Mouse (Mus musculus) telencephalon, adult 2 months (tissue): ENCODE data around the gene Glp1r.

Source experiments
- DNase-seq: peaks from one replicate; pipeline ENCODE4 v3.0.0-alpha.2; 2011; ENCODE audit warnings: low read depth, low spot score

Gene Glp1r

GRCm38 (mm10) chr17:30901627-30902026, at the start of gene Glp1r:
Gene Glp1r, plus strand, starts transcription at chr17:30901817.
- DNase-seq: no peak

- no peak for DNase-seq
These were observed 49.3 kb upstream of the Glp1r start for GRCm38 (mm10) chr17:30852345-30852744.

- no peak for DNase-seq
These were observed 44.3 kb upstream of the Glp1r start for GRCm38 (mm10) chr17:30857347-30857746.

- DNase-seq: no peak
These were observed 42.9 kb upstream of the Glp1r start for GRCm38 (mm10) chr17:30858586-30859259.

GRCm38 (mm10) chr17:30859989-30860585, 41.5 kb upstream of the Glp1r start:
- DNase-seq: no peak

GRCm38 (mm10) chr17:30860606-30861005, 41.0 kb upstream of the Glp1r start:
- DNase-seq: no peak

- DNase-seq: no peak
These were observed 35.3 kb upstream of the Glp1r start for GRCm38 (mm10) chr17:30866281-30866680.

GRCm38 (mm10) chr17:30866966-30867365, 34.7 kb upstream of the Glp1r start:
- DNase-seq: no peak

GRCm38 (mm10) chr17:30871040-30871439, 30.6 kb upstream of the Glp1r start:
- no peak for DNase-seq

GRCm38 (mm10) chr17:30874276-30874675, 27.3 kb upstream of the Glp1r start:
- no peak for DNase-seq

- DNase-seq: no peak
These were observed 24.2 kb upstream of the Glp1r start for GRCm38 (mm10) chr17:30877456-30877855.

- no peak for DNase-seq
These were observed 23.0 kb upstream of the Glp1r start for GRCm38 (mm10) chr17:30878626-30879025.

GRCm38 (mm10) chr17:30880391-30880790, 21.2 kb upstream of the Glp1r start:
- DNase-seq: no peak

GRCm38 (mm10) chr17:30881001-30881400, 20.6 kb upstream of the Glp1r start:
- no peak for DNase-seq

GRCm38 (mm10) chr17:30882206-30882605, 19.4 kb upstream of the Glp1r start:
- no peak for DNase-seq

- DNase-seq: no peak
These were observed 18.1 kb upstream of the Glp1r start for GRCm38 (mm10) chr17:30883534-30883933.

GRCm38 (mm10) chr17:30892086-30892485, 9.5 kb upstream of the Glp1r start:
- no peak for DNase-seq

- DNase-seq: no peak
These were observed 8.9 kb upstream of the Glp1r start for GRCm38 (mm10) chr17:30892730-30893129.

GRCm38 (mm10) chr17:30897075-30897474, 4.5 kb upstream of the Glp1r start:
- no peak for DNase-seq

- no peak for DNase-seq
These were observed 2.5 kb downstream of the Glp1r start for GRCm38 (mm10) chr17:30904096-30904495.

- no peak for DNase-seq
These were observed 6.0 kb downstream of the Glp1r start for GRCm38 (mm10) chr17:30907577-30907976.

- no peak for DNase-seq
These were observed 9.5 kb downstream of the Glp1r start for GRCm38 (mm10) chr17:30910866-30911731.

GRCm38 (mm10) chr17:30911732-30912088, 10.1 kb downstream of the Glp1r start:
- DNase-seq: no peak
